Mouse (Mus musculus): ENCODE measurements around the gene Rassf1. TPM values are rescaled to one million over a fixed set of nuclear protein-coding genes. Genes with fewer than 3 reads are reported as not detected.

Rassf1 gene
- polyA plus RNA-seq, 1 experiment from 2014 or later: 34.7 TPM

- peaks cover 40% of the 10 kb centered on the region for H3K36me3 ChIP-seq (ENCODE audit: control insufficient read depth, insufficient read depth, low read length)
- peaks cover 23% of the 10 kb centered on the region for H3K4me1 ChIP-seq (ENCODE audit: control insufficient read depth, insufficient read depth, low read length)
- H3K9me3 ChIP-seq (replicated peaks; ENCODE audit: control insufficient read depth, low read length): no peaks in the 10 kb centered on the region
- peak overlapping the region; percentile 62 for H3K4me3 ChIP-seq (ENCODE audit: low read depth, low read length)
- DNase-seq (ENCODE audit: low spot score) (no peak), ATAC-seq (no peak)
- H3K4me2 ChIP-seq (ENCODE audit: low read length): peak overlapping the region; percentile 95
- H3K27ac ChIP-seq (ENCODE audit: low read depth, low read length): no peak overlapping the region
- H3K27me3 ChIP-seq (replicated peaks; ENCODE audit: control insufficient read depth, insufficient read depth, low read length): no peaks in the 10 kb centered on the region
- peak overlapping the region; percentile 69 for H3K9ac ChIP-seq (ENCODE audit: low read length)
- WGBS: 50% methylated on average over 8 of the region's 8 CpGs
Measured at GRCm38 (mm10) chr9:107542721-107543120, 8.6 kb upstream of the Rassf1 start.

- peaks cover 34% of the 10 kb centered on the region for H3K36me3 ChIP-seq (ENCODE audit: control insufficient read depth, insufficient read depth, low read length)
- H3K4me3 ChIP-seq (ENCODE audit: low read depth, low read length): no peak overlapping the region
- no peak overlapping the region for H3K9ac ChIP-seq (ENCODE audit: low read length)
- no peak for DNase-seq (ENCODE audit: low spot score)
- no peaks in the 10 kb centered on the region for H3K9me3 ChIP-seq (replicated peaks; ENCODE audit: control insufficient read depth, low read length)
- H3K27me3 ChIP-seq (replicated peaks; ENCODE audit: control insufficient read depth, insufficient read depth, low read length): no peaks in the 10 kb centered on the region
- H3K4me2 ChIP-seq (ENCODE audit: low read length): peak overlapping the region; percentile 95; the same call in 1 of the 2 replicates
- ATAC-seq: no peak
- H3K27ac ChIP-seq (ENCODE audit: low read depth, low read length): no peak overlapping the region
- WGBS: 85% methylated on average over 11 of the region's 11 CpGs
- H3K4me1 ChIP-seq (ENCODE audit: control insufficient read depth, insufficient read depth, low read length): peaks cover 23% of the 10 kb centered on the region
Measured at GRCm38 (mm10) chr9:107543299-107543698, 8.1 kb upstream of the Rassf1 start.

- ATAC-seq (no peak), DNase-seq (ENCODE audit: low spot score) (no peak)
- H3K27ac ChIP-seq (ENCODE audit: low read depth, low read length): no peak overlapping the region
- H3K4me1 ChIP-seq (ENCODE audit: control insufficient read depth, insufficient read depth, low read length): peaks cover 23% of the 10 kb centered on the region
- no peak overlapping the region for H3K4me3 ChIP-seq (ENCODE audit: low read depth, low read length)
- WGBS: 94% methylated on average over 17 of the region's 17 CpGs
- H3K9ac ChIP-seq (ENCODE audit: low read length): no peak overlapping the region
- H3K27me3 ChIP-seq (replicated peaks; ENCODE audit: control insufficient read depth, insufficient read depth, low read length): no peaks in the 10 kb centered on the region
- H3K4me2 ChIP-seq (ENCODE audit: low read length): no peak overlapping the region
- no peaks in the 10 kb centered on the region for H3K9me3 ChIP-seq (replicated peaks; ENCODE audit: control insufficient read depth, low read length)
- peaks cover 24% of the 10 kb centered on the region for H3K36me3 ChIP-seq (ENCODE audit: control insufficient read depth, insufficient read depth, low read length)
Measured at GRCm38 (mm10) chr9:107544196-107544700, 7.1 kb upstream of the Rassf1 start.

GRCm38 (mm10) chr9:107544729-107545128, 6.6 kb upstream of the Rassf1 start:
- DNase-seq (ENCODE audit: low spot score): no peak
- H3K4me2 ChIP-seq (ENCODE audit: low read length): no peak overlapping the region
- no peaks in the 10 kb centered on the region for H3K27me3 ChIP-seq (replicated peaks; ENCODE audit: control insufficient read depth, insufficient read depth, low read length)
- no peak overlapping the region for H3K9ac ChIP-seq (ENCODE audit: low read length)
- no peak for ATAC-seq
- no peak overlapping the region for H3K27ac ChIP-seq (ENCODE audit: low read depth, low read length)
- H3K9me3 ChIP-seq (replicated peaks; ENCODE audit: control insufficient read depth, low read length): no peaks in the 10 kb centered on the region
- WGBS: 93% methylated on average over 12 of the region's 12 CpGs
- H3K36me3 ChIP-seq (ENCODE audit: control insufficient read depth, insufficient read depth, low read length): peaks cover 19% of the 10 kb centered on the region
- no peak overlapping the region for H3K4me3 ChIP-seq (ENCODE audit: low read depth, low read length)
- peaks cover 23% of the 10 kb centered on the region for H3K4me1 ChIP-seq (ENCODE audit: control insufficient read depth, insufficient read depth, low read length)

GRCm38 (mm10) chr9:107545199-107545598, 6.2 kb upstream of the Rassf1 start:
- Histone ChIP-seq H3K9ac (ENCODE audit: low read length) (no peak overlapping the region), H3K4me3 (ENCODE audit: low read depth, low read length) (no peak overlapping the region), H3K36me3 (ENCODE audit: control insufficient read depth, insufficient read depth, low read length) (peaks cover 15% of the 10 kb centered on the region), H3K4me2 (ENCODE audit: low read length) (no peak overlapping the region), H3K9me3 (replicated peaks; ENCODE audit: control insufficient read depth, low read length) (no peaks in the 10 kb centered on the region), H3K27me3 (replicated peaks; ENCODE audit: control insufficient read depth, insufficient read depth, low read length) (no peaks in the 10 kb centered on the region; the same call in 1 of the 2 replicates), H3K27ac (ENCODE audit: low read depth, low read length) (no peak overlapping the region), H3K4me1 (ENCODE audit: control insufficient read depth, insufficient read depth, low read length) (peaks cover 23% of the 10 kb centered on the region)
- DNase-seq (ENCODE audit: low spot score) (no peak), ATAC-seq (no peak)
- WGBS: 86% methylated on average over 10 of the region's 10 CpGs

GRCm38 (mm10) chr9:107545602-107546001, 5.8 kb upstream of the Rassf1 start:
- ATAC-seq: no peak
- Histone ChIP-seq H3K27ac (ENCODE audit: low read depth, low read length) (no peak overlapping the region; the same call in 1 of the 2 replicates), H3K4me1 (ENCODE audit: control insufficient read depth, insufficient read depth, low read length) (peaks cover 23% of the 10 kb centered on the region), H3K4me3 (ENCODE audit: low read depth, low read length) (no peak overlapping the region), H3K4me2 (ENCODE audit: low read length) (no peak overlapping the region), H3K36me3 (ENCODE audit: control insufficient read depth, insufficient read depth, low read length) (peaks cover 12% of the 10 kb centered on the region), H3K9me3 (replicated peaks; ENCODE audit: control insufficient read depth, low read length) (no peaks in the 10 kb centered on the region), H3K27me3 (replicated peaks; ENCODE audit: control insufficient read depth, insufficient read depth, low read length) (peaks cover 4% of the 10 kb centered on the region; the same call in 1 of the 2 replicates), H3K9ac (ENCODE audit: low read length) (no peak overlapping the region)
- peak; percentile 73 for DNase-seq (ENCODE audit: low spot score)
- 7% methylated on average over 3 of the region's 3 CpGs for WGBS

- Histone ChIP-seq H3K9ac (ENCODE audit: low read length) (peak within 1 kb of the TSS; percentile 33; the same call in 1 of the 2 replicates), H3K4me2 (ENCODE audit: low read length) (peak within 1 kb of the TSS; percentile 44), H3K27me3 (replicated peaks; ENCODE audit: control insufficient read depth, insufficient read depth, low read length) (peaks cover 18% of the 10 kb centered on the region), H3K27ac (ENCODE audit: low read depth, low read length) (peak within 1 kb of the TSS; percentile 44; the same call in 1 of the 2 replicates), H3K4me3 (ENCODE audit: low read depth, low read length) (peak within 1 kb of the TSS; percentile 4; the same call in 1 of the 2 replicates), H3K9me3 (replicated peaks; ENCODE audit: control insufficient read depth, low read length) (no peaks in the 10 kb centered on the region), H3K36me3 (ENCODE audit: control insufficient read depth, insufficient read depth, low read length) (peaks cover 12% of the 10 kb centered on the region), H3K4me1 (ENCODE audit: control insufficient read depth, insufficient read depth, low read length) (peaks cover 25% of the 10 kb centered on the region)
- peak; percentile 63 for ATAC-seq
- DNase-seq (ENCODE audit: low spot score): peak; percentile 95
- 3% methylated on average over 20 of the region's 20 CpGs for whole genome bisulfite sequencing
Measured at GRCm38 (mm10) chr9:107547026-107547425, 4.3 kb upstream of the Rassf1 start, which contains the start of gene Zmynd10. Gene Zmynd10, plus strand, starts transcription at chr9:107547298.

- Histone ChIP-seq H3K4me3 (ENCODE audit: low read depth, low read length) (no peak overlapping the region), H3K27ac (ENCODE audit: low read depth, low read length) (no peak overlapping the region), H3K27me3 (replicated peaks; ENCODE audit: control insufficient read depth, insufficient read depth, low read length) (peaks cover 28% of the 10 kb centered on the region), H3K9me3 (replicated peaks; ENCODE audit: control insufficient read depth, low read length) (no peaks in the 10 kb centered on the region), H3K36me3 (ENCODE audit: control insufficient read depth, insufficient read depth, low read length) (peaks cover 12% of the 10 kb centered on the region), H3K4me1 (ENCODE audit: control insufficient read depth, insufficient read depth, low read length) (peaks cover 18% of the 10 kb centered on the region), H3K9ac (ENCODE audit: low read length) (no peak overlapping the region), H3K4me2 (ENCODE audit: low read length) (no peak overlapping the region)
- ATAC-seq (no peak), DNase-seq (ENCODE audit: low spot score) (no peak)
- 79% methylated on average over 5 of the region's 5 CpGs for WGBS
Measured at GRCm38 (mm10) chr9:107547957-107548356, 3.4 kb upstream of the Rassf1 start.

GRCm38 (mm10) chr9:107548820-107549219, 2.5 kb upstream of the Rassf1 start:
- peaks cover 25% of the 10 kb centered on the region for H3K4me1 ChIP-seq (ENCODE audit: control insufficient read depth, insufficient read depth, low read length)

More at GRCm38 (mm10) chr9:107548820-107549219, 2.5 kb upstream of the Rassf1 start:
- Histone ChIP-seq H3K9ac (ENCODE audit: low read length) (no peak overlapping the region), H3K36me3 (ENCODE audit: control insufficient read depth, insufficient read depth, low read length) (peaks cover 11% of the 10 kb centered on the region), H3K4me2 (ENCODE audit: low read length) (no peak overlapping the region), H3K27ac (ENCODE audit: low read depth, low read length) (no peak overlapping the region), H3K9me3 (replicated peaks; ENCODE audit: control insufficient read depth, low read length) (no peaks in the 10 kb centered on the region), H3K4me3 (ENCODE audit: low read depth, low read length) (no peak overlapping the region), H3K27me3 (replicated peaks; ENCODE audit: control insufficient read depth, insufficient read depth, low read length) (peaks cover 30% of the 10 kb centered on the region)
- DNase-seq (ENCODE audit: low spot score) (no peak), ATAC-seq (no peak)
- WGBS: 92% methylated on average over 10 of the region's 10 CpGs

Data from forebrain, embryonic 14.5 days (tissue).